Mouse (Mus musculus): ENCODE data around the gene Nt5c2. TPM values are rescaled to one million over a fixed set of nuclear protein-coding genes. Genes with fewer than 3 reads are reported as not detected.

Nt5c2 gene
- total and polyA plus RNA-seq, 2 experiments from 2014 or later = 64.1 to 81.8 TPM

DNA sequence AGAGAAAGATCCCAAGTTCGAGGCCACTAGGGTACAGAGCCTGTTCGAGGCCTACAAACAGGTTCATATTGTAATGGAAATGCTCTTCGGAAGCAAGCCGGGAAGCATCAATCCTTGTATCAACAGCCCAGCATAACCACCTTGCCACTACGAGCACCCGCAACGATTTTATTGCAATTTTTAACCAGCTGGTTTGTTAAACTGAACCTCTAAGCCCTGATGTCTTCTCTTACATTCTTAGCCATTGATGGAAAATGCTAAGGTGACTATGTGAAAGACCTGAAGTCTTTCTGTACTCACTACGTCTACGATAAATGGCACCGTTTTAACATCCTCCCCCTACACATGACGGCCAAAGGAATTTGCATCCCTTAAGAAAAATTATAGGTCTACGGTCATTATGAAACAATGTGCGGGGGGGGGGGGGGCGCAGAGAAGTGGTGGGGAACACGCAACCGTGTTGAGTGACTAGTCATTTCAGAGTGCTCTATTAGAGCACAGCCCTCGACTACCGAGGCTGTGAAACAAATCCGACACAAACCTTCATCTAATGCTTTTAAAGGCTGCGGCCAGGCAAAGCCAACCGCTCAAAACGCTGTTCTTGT is 53.8 kb downstream of the Nt5c2 start:
- H3K27ac ChIP-seq (ENCODE audit: low read depth, low read length) = peak overlapping the region; percentile 98
- no peaks in the 10 kb centered on the region for H3K36me3 ChIP-seq (ENCODE audit: insufficient read depth, low read length)
- no peaks in the 10 kb centered on the region for H3K9me3 ChIP-seq (ENCODE audit: low read length)
- ATAC-seq (ENCODE audit: low FRiP score) (peak; percentile 5; the same call in 1 of the 2 replicates), DNase-seq (ENCODE audit: low spot score) (no peak)
- H3K4me1 ChIP-seq (ENCODE audit: insufficient read depth, low read length) = peaks cover 19% of the 10 kb centered on the region
- TF ChIP-seq CTCF (IDR thresholded peaks at IDR 0.05) = no peak
- H3K9ac ChIP-seq (replicated peaks; ENCODE audit: low read length, poor library complexity, severe bottlenecking) = peak overlapping the region; percentile 93
- WGBS = 3% methylated on average over 22 of the region's 22 CpGs
- H3K4me2 ChIP-seq (ENCODE audit: low read depth, low read length, poor library complexity, severe bottlenecking) = peak overlapping the region; percentile 59
- H3K27me3 ChIP-seq (ENCODE audit: insufficient read depth, low read length) = no peaks in the 10 kb centered on the region
- H3K4me3 ChIP-seq (ENCODE audit: low read depth, low read length) = peak overlapping the region; percentile 74

DNA sequence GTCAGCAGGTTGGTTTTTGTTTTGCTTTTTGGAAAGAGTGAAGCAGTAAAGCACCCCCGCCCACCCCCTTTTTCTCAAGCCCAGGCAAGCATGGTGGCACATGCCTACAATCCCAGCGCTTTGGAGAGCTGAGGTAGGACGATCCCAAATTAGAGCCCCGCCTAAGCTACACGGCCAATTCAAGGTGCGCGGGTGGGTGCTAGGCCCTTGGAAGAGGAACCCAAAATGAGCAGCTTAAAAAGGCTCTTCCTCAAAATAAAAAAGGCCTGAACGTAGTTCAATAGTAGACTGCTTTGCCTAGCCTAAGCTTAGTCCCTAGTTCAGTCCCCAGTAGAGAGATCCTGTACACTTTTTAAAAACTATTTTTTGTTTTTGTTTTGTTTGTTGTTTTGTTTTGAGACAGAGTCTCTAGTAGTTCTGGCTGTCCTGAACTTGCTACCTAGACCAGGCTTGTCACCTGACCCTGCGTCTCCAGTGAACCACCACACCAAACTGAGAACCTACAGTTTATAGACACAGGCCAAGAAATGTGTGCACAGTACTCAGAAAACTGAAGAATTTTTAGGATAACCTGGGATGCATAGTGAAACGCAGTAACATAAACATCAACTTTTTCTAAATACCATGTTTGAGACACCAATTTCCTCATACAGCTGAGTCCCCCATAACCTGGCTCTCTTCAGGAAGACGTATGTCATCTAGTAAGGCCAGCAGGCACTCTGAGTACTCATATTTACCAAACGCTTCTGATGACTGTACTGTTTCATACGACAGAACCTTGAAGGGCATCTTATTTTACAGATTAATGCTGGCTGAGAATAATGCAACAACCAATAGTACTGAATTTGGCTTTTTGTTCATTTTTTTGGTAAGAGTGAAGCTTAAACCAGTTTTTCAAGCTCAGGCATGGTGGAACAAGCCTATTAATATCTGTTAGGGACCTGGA is 54.6 kb downstream of the Nt5c2 start:
- Histone ChIP-seq H3K9ac (replicated peaks; ENCODE audit: low read length, poor library complexity, severe bottlenecking) (peak overlapping the region; percentile 93), H3K36me3 (ENCODE audit: insufficient read depth, low read length) (no peaks in the 10 kb centered on the region), H3K4me2 (ENCODE audit: low read depth, low read length, poor library complexity, severe bottlenecking) (peak overlapping the region; percentile 59), H3K27ac (ENCODE audit: low read depth, low read length) (peak overlapping the region; percentile 98), H3K27me3 (ENCODE audit: insufficient read depth, low read length) (no peaks in the 10 kb centered on the region), H3K4me3 (ENCODE audit: low read depth, low read length) (peak overlapping the region; percentile 74), H3K4me1 (ENCODE audit: insufficient read depth, low read length) (peaks cover 19% of the 10 kb centered on the region), H3K9me3 (ENCODE audit: low read length) (no peaks in the 10 kb centered on the region)
- no peak for TF ChIP-seq CTCF (IDR thresholded peaks at IDR 0.05)
- DNase-seq (ENCODE audit: low spot score) (no peak), ATAC-seq (ENCODE audit: low FRiP score) (no peak)
- WGBS = 74% methylated on average over 13 of the region's 13 CpGs

DNA sequence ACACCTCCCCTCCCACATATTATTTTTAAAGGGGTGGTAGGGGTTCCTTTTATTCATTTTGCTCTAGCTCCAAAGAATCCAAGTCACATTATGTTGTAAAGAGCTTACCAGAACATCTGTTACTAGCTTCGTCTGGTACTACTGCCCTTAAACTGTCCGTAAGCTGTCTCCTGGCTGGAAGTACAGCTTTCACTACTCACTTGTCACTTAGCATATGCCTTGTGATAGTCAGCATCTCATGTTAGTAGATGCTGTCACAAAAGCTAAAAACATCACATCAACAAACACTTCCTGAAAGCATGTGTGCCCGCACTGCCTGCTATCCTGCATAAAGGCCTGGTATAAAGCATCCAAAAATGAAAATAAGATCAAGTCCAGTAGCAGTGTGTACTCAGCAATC is 55.4 kb downstream of the Nt5c2 start:
- Histone ChIP-seq H3K36me3 (ENCODE audit: insufficient read depth, low read length) (no peaks in the 10 kb centered on the region), H3K4me1 (ENCODE audit: insufficient read depth, low read length) (peaks cover 19% of the 10 kb centered on the region), H3K9ac (replicated peaks; ENCODE audit: low read length, poor library complexity, severe bottlenecking) (no peak overlapping the region), H3K27me3 (ENCODE audit: insufficient read depth, low read length) (no peaks in the 10 kb centered on the region), H3K27ac (ENCODE audit: low read depth, low read length) (no peak overlapping the region), H3K4me3 (ENCODE audit: low read depth, low read length) (no peak overlapping the region), H3K4me2 (ENCODE audit: low read depth, low read length, poor library complexity, severe bottlenecking) (0 out of 2 replicates have a peak overlapping the region, but pooled peaks have one; percentile 6), H3K9me3 (ENCODE audit: low read length) (no peaks in the 10 kb centered on the region)
- ATAC-seq (ENCODE audit: low FRiP score) (no peak), DNase-seq (ENCODE audit: low spot score) (no peak)
- TF ChIP-seq CTCF (IDR thresholded peaks at IDR 0.05) = no peak
- 73% methylated on average over 3 of the region's 3 CpGs for WGBS

DNA sequence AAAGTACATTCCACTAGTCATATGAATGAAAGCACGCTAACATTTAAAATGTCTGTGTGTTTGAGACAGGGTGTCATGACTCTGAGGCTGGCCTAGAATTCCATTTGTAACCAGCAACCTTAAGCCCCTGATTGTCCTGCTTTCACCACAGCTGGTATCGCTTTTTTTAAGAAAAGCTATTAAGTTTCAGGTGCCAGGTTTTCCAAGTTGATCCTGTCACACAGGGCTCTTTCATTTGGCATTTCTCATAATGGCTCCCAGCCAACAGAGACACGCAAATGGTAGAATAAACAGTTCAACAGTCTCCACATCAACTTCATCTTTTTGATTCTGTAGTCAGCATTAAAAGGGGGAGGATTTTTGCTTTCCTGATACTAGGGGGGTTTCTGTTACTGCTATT is 56.4 kb downstream of the Nt5c2 start:
- no peaks in the 10 kb centered on the region for H3K36me3 ChIP-seq (ENCODE audit: insufficient read depth, low read length)
- no peaks in the 10 kb centered on the region for H3K9me3 ChIP-seq (ENCODE audit: low read length)
- H3K4me3 ChIP-seq (ENCODE audit: low read depth, low read length) = no peak overlapping the region
- no peak overlapping the region for H3K4me2 ChIP-seq (ENCODE audit: low read depth, low read length, poor library complexity, severe bottlenecking)
- DNase-seq (ENCODE audit: low spot score) (no peak), ATAC-seq (ENCODE audit: low FRiP score) (no peak)
- no peak for TF ChIP-seq CTCF (IDR thresholded peaks at IDR 0.05)
- no peaks in the 10 kb centered on the region for H3K27me3 ChIP-seq (ENCODE audit: insufficient read depth, low read length)
- H3K27ac ChIP-seq (ENCODE audit: low read depth, low read length) = no peak overlapping the region
- H3K4me1 ChIP-seq (ENCODE audit: insufficient read depth, low read length) = peaks cover 19% of the 10 kb centered on the region
- H3K9ac ChIP-seq (replicated peaks; ENCODE audit: low read length, poor library complexity, severe bottlenecking) = no peak overlapping the region
- 60% methylated on average over 3 of the region's 3 CpGs for WGBS

DNA sequence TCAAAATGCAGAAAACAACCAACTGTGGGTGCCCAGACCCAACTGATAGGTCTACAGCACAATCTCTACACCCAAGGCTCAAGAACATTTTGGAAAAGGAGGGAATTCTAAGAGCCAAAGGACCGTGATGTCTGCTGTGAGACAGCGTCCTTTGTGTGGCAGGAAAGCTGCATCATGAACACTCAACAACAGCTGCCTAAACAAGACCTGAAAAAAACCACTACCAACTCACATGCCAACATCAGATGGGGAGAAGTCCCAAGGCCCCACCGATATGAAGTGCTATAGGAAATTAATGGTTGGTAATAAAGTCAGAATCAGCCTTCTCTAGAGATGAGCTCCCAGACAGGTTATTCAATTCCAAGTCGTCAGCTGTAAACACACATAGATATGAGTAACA is 57.0 kb downstream of the Nt5c2 start:
- TF ChIP-seq CTCF (IDR thresholded peaks at IDR 0.05) = no peak
- DNase-seq (ENCODE audit: low spot score) (no peak), ATAC-seq (ENCODE audit: low FRiP score) (no peak)
- 80% methylated on average over 4 of the region's 4 CpGs for WGBS
- H3K36me3 ChIP-seq (ENCODE audit: insufficient read depth, low read length) = no peaks in the 10 kb centered on the region
- H3K4me3 ChIP-seq (ENCODE audit: low read depth, low read length) = no peak overlapping the region
- no peaks in the 10 kb centered on the region for H3K9me3 ChIP-seq (ENCODE audit: low read length)
- H3K27ac ChIP-seq (ENCODE audit: low read depth, low read length) = no peak overlapping the region
- no peak overlapping the region for H3K4me2 ChIP-seq (ENCODE audit: low read depth, low read length, poor library complexity, severe bottlenecking)
- H3K9ac ChIP-seq (replicated peaks; ENCODE audit: low read length, poor library complexity, severe bottlenecking) = no peak overlapping the region
- no peaks in the 10 kb centered on the region for H3K27me3 ChIP-seq (ENCODE audit: insufficient read depth, low read length)
- H3K4me1 ChIP-seq (ENCODE audit: insufficient read depth, low read length) = peaks cover 19% of the 10 kb centered on the region

DNA sequence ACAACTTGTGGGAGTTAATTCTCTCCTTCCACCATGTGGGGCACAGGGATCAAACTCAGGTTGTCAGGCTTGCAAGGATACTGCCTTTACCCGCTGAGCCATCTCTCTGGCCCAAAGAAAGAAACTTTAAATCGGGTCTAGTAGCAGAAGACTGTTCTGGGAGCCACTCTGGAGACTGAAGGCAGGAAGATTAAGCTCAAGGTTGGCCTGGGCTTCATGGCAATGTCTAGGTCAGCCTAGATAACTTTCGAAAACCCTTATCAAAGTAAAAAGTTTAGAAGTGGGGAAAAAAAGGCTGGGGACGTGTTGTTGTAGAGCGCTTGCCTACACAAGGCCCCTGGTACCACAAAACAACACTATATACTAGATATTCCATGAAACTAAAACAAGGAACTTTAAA is 58.0 kb downstream of the Nt5c2 start:
- peaks cover 15% of the 10 kb centered on the region for H3K4me1 ChIP-seq (ENCODE audit: insufficient read depth, low read length)
- no peak overlapping the region for H3K4me3 ChIP-seq (ENCODE audit: low read depth, low read length)
- WGBS = 92% methylated on average over 5 of the region's 5 CpGs
- H3K9me3 ChIP-seq (ENCODE audit: low read length) = no peaks in the 10 kb centered on the region
- DNase-seq (ENCODE audit: low spot score) = no peak
- ATAC-seq (ENCODE audit: low FRiP score) = no peak
- no peak for TF ChIP-seq CTCF (IDR thresholded peaks at IDR 0.05)
- H3K36me3 ChIP-seq (ENCODE audit: insufficient read depth, low read length) = no peaks in the 10 kb centered on the region
- no peak overlapping the region for H3K9ac ChIP-seq (replicated peaks; ENCODE audit: low read length, poor library complexity, severe bottlenecking)
- no peaks in the 10 kb centered on the region for H3K27me3 ChIP-seq (ENCODE audit: insufficient read depth, low read length)
- no peak overlapping the region for H3K27ac ChIP-seq (ENCODE audit: low read depth, low read length)
- no peak overlapping the region for H3K4me2 ChIP-seq (ENCODE audit: low read depth, low read length, poor library complexity, severe bottlenecking)

Measured in midbrain, postnatal 0 days (tissue).